Mouse (Mus musculus): ENCODE data around the gene Fuom. TPM values are rescaled to one million over a fixed set of nuclear protein-coding genes. Genes with fewer than 3 reads are reported as not detected.
"Not testable (repeated sequence)": the region's sequence is repeated elsewhere in the genome, so short reads cannot be mapped to it uniquely, and the experiment has no call there.

Gene Fuom
- 23.9 and 30.8 TPM in 2 replicates for polyA plus RNA-seq (2014; fragmentation: Nextera tagmentation; extraction: Ambion mirVana)

- peak; percentile 73; the same call in 1 of the 2 replicates for ATAC-seq (ENCODE audit: low FRiP score, low TSS enrichment)
These were observed at the start of gene Fuom for GRCm38 (mm10) chr7:140101993-140102860. Gene Fuom (minus strand): TSS chr7:140102441.

GRCm38 (mm10) chr7:140144550-140144949 lies 42.3 kb upstream of the Fuom start:
- ATAC-seq (ENCODE audit: low FRiP score, low TSS enrichment) = no peak
- Histone ChIP-seq H3K4me2 (ENCODE audit: low read length) (no peak overlapping the region), H3K27ac (replicated peaks; ENCODE audit: low read depth, low read length) (no peak overlapping the region), H3K9me3 (ENCODE audit: control insufficient read depth, low read length) (no peaks in the 10 kb centered on the region), H3K9ac (replicated peaks; ENCODE audit: low read length) (no peak overlapping the region), H3K27me3 (ENCODE audit: control insufficient read depth, insufficient read depth, low read length) (no peaks in the 10 kb centered on the region), H3K4me3 (replicated peaks; ENCODE audit: low read depth, low read length) (no peak overlapping the region), H3K4me1 (ENCODE audit: control insufficient read depth, insufficient read depth, low read length) (no peaks in the 10 kb centered on the region), H3K36me3 (ENCODE audit: control insufficient read depth, insufficient read depth, low read length) (peaks cover 6% of the 10 kb centered on the region)
- WGBS = 88% methylated on average over 4 of the region's 4 CpGs
- no peak for DNase-seq

More at GRCm38 (mm10) chr7:140101993-140102860, at the start of gene Fuom:
- peaks cover 22% of the 10 kb centered on the region for H3K36me3 ChIP-seq (ENCODE audit: control insufficient read depth, insufficient read depth, low read length)
- H3K4me1 ChIP-seq (ENCODE audit: control insufficient read depth, insufficient read depth, low read length) = peaks cover 8% of the 10 kb centered on the region
- H3K9ac ChIP-seq (replicated peaks; ENCODE audit: low read length) = peak within 1 kb of the TSS; percentile 60
- H3K4me2 ChIP-seq (ENCODE audit: low read length) = peak within 1 kb of the TSS; percentile 70
- under 1% methylated on average over 30 of the region's 30 CpGs for WGBS
- peak within 1 kb of the TSS; percentile 35 for H3K4me3 ChIP-seq (replicated peaks; ENCODE audit: low read depth, low read length)
- no peaks in the 10 kb centered on the region for H3K9me3 ChIP-seq (ENCODE audit: control insufficient read depth, low read length)
- no peak within 1 kb of the TSS for H3K27ac ChIP-seq (replicated peaks; ENCODE audit: low read depth, low read length)
- DNase-seq = peak; percentile 80
- H3K27me3 ChIP-seq (ENCODE audit: control insufficient read depth, insufficient read depth, low read length) = no peaks in the 10 kb centered on the region

- Histone ChIP-seq H3K9ac (replicated peaks; ENCODE audit: low read length) (no peak overlapping the region), H3K4me2 (ENCODE audit: low read length) (no peak overlapping the region), H3K27ac (replicated peaks; ENCODE audit: low read depth, low read length) (no peak overlapping the region), H3K36me3 (ENCODE audit: control insufficient read depth, insufficient read depth, low read length) (no peaks in the 10 kb centered on the region), H3K4me1 (ENCODE audit: control insufficient read depth, insufficient read depth, low read length) (0 out of 2 replicates have a peak, but pooled peaks cover 4% of the 10 kb centered on the region), H3K4me3 (replicated peaks; ENCODE audit: low read depth, low read length) (no peak overlapping the region), H3K9me3 (ENCODE audit: control insufficient read depth, low read length) (no peaks in the 10 kb centered on the region), H3K27me3 (ENCODE audit: control insufficient read depth, insufficient read depth, low read length) (no peaks in the 10 kb centered on the region)
- peak; percentile 82 for DNase-seq
- WGBS = 5% methylated on average over 14 of the region's 14 CpGs
- no peak for ATAC-seq (ENCODE audit: low FRiP score, low TSS enrichment)
These were observed 39.1 kb upstream of the Fuom start for GRCm38 (mm10) chr7:140141350-140141749.

- Histone ChIP-seq H3K27ac (replicated peaks; ENCODE audit: low read depth, low read length) (peak overlapping the region; percentile 80), H3K9me3 (ENCODE audit: control insufficient read depth, low read length) (no peaks in the 10 kb centered on the region), H3K4me3 (replicated peaks; ENCODE audit: low read depth, low read length) (peak overlapping the region; percentile 73), H3K4me2 (ENCODE audit: low read length) (peak overlapping the region; percentile 92), H3K4me1 (ENCODE audit: control insufficient read depth, insufficient read depth, low read length) (0 out of 2 replicates have a peak, but pooled peaks cover 4% of the 10 kb centered on the region), H3K9ac (replicated peaks; ENCODE audit: low read length) (peak overlapping the region; percentile 78), H3K27me3 (ENCODE audit: control insufficient read depth, insufficient read depth, low read length) (no peaks in the 10 kb centered on the region), H3K36me3 (ENCODE audit: control insufficient read depth, insufficient read depth, low read length) (no peaks in the 10 kb centered on the region)
- no peak for ATAC-seq (ENCODE audit: low FRiP score, low TSS enrichment)
- under 1% methylated on average over 8 of the region's 8 CpGs for WGBS
- no peak for DNase-seq
These were observed 35.7 kb upstream of the Fuom start for GRCm38 (mm10) chr7:140138021-140138310.

- no peaks in the 10 kb centered on the region for H3K27me3 ChIP-seq (ENCODE audit: control insufficient read depth, insufficient read depth, low read length)
- peak within 1 kb of the TSS; percentile 73 for H3K4me3 ChIP-seq (replicated peaks; ENCODE audit: low read depth, low read length)
- peak; percentile 97 for ATAC-seq (ENCODE audit: low FRiP score, low TSS enrichment)
- 1% methylated on average over 39 of the region's 39 CpGs for WGBS
- no peaks in the 10 kb centered on the region for H3K36me3 ChIP-seq (ENCODE audit: control insufficient read depth, insufficient read depth, low read length)
- no peaks in the 10 kb centered on the region for H3K9me3 ChIP-seq (ENCODE audit: control insufficient read depth, low read length)
- 0 out of 2 replicates have a peak, but pooled peaks cover 4% of the 10 kb centered on the region for H3K4me1 ChIP-seq (ENCODE audit: control insufficient read depth, insufficient read depth, low read length)
- peak within 1 kb of the TSS; percentile 78 for H3K9ac ChIP-seq (replicated peaks; ENCODE audit: low read length)
- H3K27ac ChIP-seq (replicated peaks; ENCODE audit: low read depth, low read length) = peak within 1 kb of the TSS; percentile 80
- peak; percentile 98 for DNase-seq
- peak within 1 kb of the TSS; percentile 92 for H3K4me2 ChIP-seq (ENCODE audit: low read length)
These were observed 35.1 kb upstream of the Fuom start, which contains the start of gene Mtg1 for GRCm38 (mm10) chr7:140137135-140138020. Gene Mtg1 (plus strand): TSS chr7:140137564.

GRCm38 (mm10) chr7:140135106-140135770 lies 33.0 kb upstream of the Fuom start:
- Histone ChIP-seq H3K27ac (replicated peaks; ENCODE audit: low read depth, low read length) (no peak overlapping the region), H3K9ac (replicated peaks; ENCODE audit: low read length) (no peak overlapping the region), H3K4me1 (ENCODE audit: control insufficient read depth, insufficient read depth, low read length) (0 out of 2 replicates have a peak, but pooled peaks cover 4% of the 10 kb centered on the region), H3K27me3 (ENCODE audit: control insufficient read depth, insufficient read depth, low read length) (no peaks in the 10 kb centered on the region), H3K9me3 (ENCODE audit: control insufficient read depth, low read length) (no peaks in the 10 kb centered on the region), H3K4me3 (replicated peaks; ENCODE audit: low read depth, low read length) (no peak overlapping the region), H3K36me3 (ENCODE audit: control insufficient read depth, insufficient read depth, low read length) (no peaks in the 10 kb centered on the region), H3K4me2 (ENCODE audit: low read length) (no peak overlapping the region)
- 88% methylated on average over 5 of the region's 5 CpGs for WGBS
- no peak for DNase-seq
- no peak for ATAC-seq (ENCODE audit: low FRiP score, low TSS enrichment)

GRCm38 (mm10) chr7:140134033-140134432 lies 31.8 kb upstream of the Fuom start:
- H3K9me3 ChIP-seq (ENCODE audit: control insufficient read depth, low read length); H3K27ac ChIP-seq (replicated peaks; ENCODE audit: low read depth, low read length); H3K4me3 ChIP-seq (replicated peaks; ENCODE audit: low read depth, low read length); ATAC-seq (ENCODE audit: low FRiP score, low TSS enrichment); H3K4me2 ChIP-seq (ENCODE audit: low read length); H3K27me3 ChIP-seq (ENCODE audit: control insufficient read depth, insufficient read depth, low read length); H3K36me3 ChIP-seq (ENCODE audit: control insufficient read depth, insufficient read depth, low read length); DNase-seq; H3K9ac ChIP-seq (replicated peaks; ENCODE audit: low read length); H3K4me1 ChIP-seq (ENCODE audit: control insufficient read depth, insufficient read depth, low read length): not testable (repeated sequence)
- WGBS = 98% methylated on average over 6 of the region's 7 CpGs

- not testable (repeated sequence) for DNase-seq
- WGBS = 94% methylated on average over 7 of the region's 7 CpGs
These were observed 29.9 kb upstream of the Fuom start for GRCm38 (mm10) chr7:140132184-140132583.

More at GRCm38 (mm10) chr7:140132184-140132583, 29.9 kb upstream of the Fuom start:
- not testable (repeated sequence) for H3K4me1 ChIP-seq (ENCODE audit: control insufficient read depth, insufficient read depth, low read length); H3K4me2 ChIP-seq (ENCODE audit: low read length); ATAC-seq (ENCODE audit: low FRiP score, low TSS enrichment); H3K9ac ChIP-seq (replicated peaks; ENCODE audit: low read length); H3K27ac ChIP-seq (replicated peaks; ENCODE audit: low read depth, low read length); H3K27me3 ChIP-seq (ENCODE audit: control insufficient read depth, insufficient read depth, low read length); H3K36me3 ChIP-seq (ENCODE audit: control insufficient read depth, insufficient read depth, low read length); H3K9me3 ChIP-seq (ENCODE audit: control insufficient read depth, low read length); H3K4me3 ChIP-seq (replicated peaks; ENCODE audit: low read depth, low read length)

Measured in midbrain, embryonic 14.5 days (tissue).